Mouse (Mus musculus) brain, embryonic 18.5 days (tissue): ENCODE data around the gene Otulin.

Experiments used
- DNase-seq: peaks from one replicate; pipeline ENCODE4 v3.0.0-alpha.2; 2012; ENCODE audit warnings: low read depth, low spot score

Otulin gene

GRCm38 (mm10) chr15:27503801-27504730 is 126.4 kb downstream of the Otulin start:
- DNase-seq = no peak

- no peak for DNase-seq
Measured at GRCm38 (mm10) chr15:27503221-27503620, 127.3 kb downstream of the Otulin start.

GRCm38 (mm10) chr15:27502338-27502737 is 128.2 kb downstream of the Otulin start:
- DNase-seq = no peak

GRCm38 (mm10) chr15:27500390-27500789 is 130.1 kb downstream of the Otulin start:
- no peak for DNase-seq

- DNase-seq = no peak
Measured at GRCm38 (mm10) chr15:27498078-27498477, 132.4 kb downstream of the Otulin start.

- DNase-seq = no peak
Measured at GRCm38 (mm10) chr15:27497300-27497997, 133.0 kb downstream of the Otulin start.

- DNase-seq = no peak
Measured at GRCm38 (mm10) chr15:27496596-27497299, 133.7 kb downstream of the Otulin start.

- no peak for DNase-seq
Measured at GRCm38 (mm10) chr15:27495981-27496401, 134.5 kb downstream of the Otulin start.

- DNase-seq = no peak
Measured at GRCm38 (mm10) chr15:27493516-27493915, 137.0 kb downstream of the Otulin start.

GRCm38 (mm10) chr15:27492734-27493133 is 137.8 kb downstream of the Otulin start:
- DNase-seq = no peak
